Mouse (Mus musculus) stomach, adult 2 months (tissue): ENCODE data around the gene Bcar3. TPM values are rescaled to one million over a fixed set of nuclear protein-coding genes. Genes with fewer than 3 reads are reported as not detected.

Experiments
- polyA plus RNA-seq: library from polyadenylated mRNA; depleted of rRNA; stranded (reverse); fragments of >200 nt; gene quantifications from 2 replicates; pipeline ENCODE4 v1.2.3, GENCODE M21; 2012; rRNA removed

Gene Bcar3
- polyA plus RNA-seq: 14.1 and 21.7 TPM in 2 replicates

DNA sequence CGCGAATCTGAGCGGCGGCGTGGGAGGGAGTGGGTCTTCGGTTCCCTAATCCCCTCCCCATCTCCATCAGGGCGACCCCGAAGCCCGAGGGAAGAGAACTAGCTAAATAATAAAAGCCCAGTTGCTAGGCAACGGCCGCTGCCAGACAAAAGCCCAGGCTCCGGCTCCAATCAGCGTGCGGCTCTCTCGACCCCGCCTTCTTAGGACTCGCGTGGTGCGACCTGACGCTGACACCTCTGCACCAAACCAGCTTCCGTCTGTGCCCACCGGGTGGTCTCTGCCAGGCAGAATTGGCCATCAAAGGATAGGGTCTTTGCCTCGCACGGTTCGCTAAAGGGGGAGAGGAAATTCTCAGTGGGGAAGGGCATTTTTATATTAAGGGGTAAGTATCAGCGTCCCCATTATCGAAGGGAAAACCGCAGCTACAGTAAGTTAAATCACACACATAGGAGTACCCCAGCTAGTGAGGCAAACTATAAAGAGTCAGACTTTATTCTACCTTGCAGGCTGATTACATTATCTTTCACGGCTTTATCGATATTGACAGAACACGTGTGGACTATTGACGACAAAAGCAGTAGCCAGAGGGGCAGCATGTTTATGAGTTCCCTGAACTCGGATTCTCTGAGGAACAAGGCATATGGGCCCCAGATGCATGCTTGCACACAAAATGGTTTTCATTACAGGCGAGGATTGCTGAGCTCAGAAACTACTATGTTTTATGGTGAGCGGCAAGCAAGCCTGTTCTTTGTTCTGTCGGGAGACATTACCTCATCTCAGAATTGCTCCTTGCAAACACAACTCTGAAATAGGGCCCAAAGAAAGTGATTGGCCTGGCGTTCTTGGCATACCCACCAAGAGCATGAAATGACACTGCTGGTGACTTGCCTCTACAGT lies at the start of gene Bcar3:
Gene Bcar3, plus strand, starts transcription at position 183 of the 897 bp plus-strand sequence.

DNA sequence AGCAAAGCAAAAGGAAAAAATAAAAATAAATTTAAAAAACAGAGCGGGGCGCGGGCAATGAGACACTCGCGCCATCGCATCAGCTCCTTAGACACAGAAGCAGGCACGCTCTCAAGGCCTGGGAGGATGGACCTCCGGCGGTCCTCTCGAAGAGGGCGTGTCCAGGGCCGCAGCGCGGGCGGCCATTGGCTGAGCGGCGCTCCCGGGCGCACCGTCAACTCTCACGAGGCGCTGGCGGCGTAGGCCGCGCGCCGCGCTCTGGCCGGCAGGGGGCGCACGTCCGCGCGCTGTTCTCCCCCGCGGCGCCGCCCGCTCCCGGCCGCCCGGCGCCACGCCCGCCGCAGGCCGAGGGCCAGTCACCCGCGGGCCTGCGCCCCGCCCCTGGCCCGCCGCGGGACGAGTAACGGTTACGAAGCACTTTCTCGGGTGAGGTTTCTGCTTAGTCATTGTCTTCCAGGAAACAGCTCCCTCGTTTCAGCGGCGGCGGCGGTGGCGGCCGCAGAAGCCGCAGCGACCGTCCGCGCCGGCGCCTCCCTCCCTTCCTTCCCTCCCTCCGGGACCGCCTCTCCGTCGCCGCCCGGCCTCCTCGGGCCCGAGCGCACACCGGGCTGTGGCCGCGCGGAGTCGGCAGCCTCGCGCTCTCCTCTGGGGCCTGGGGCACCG lies 48.6 kb upstream of the Bcar3 start, which contains the start of gene Gclm:
Gene Gclm, plus strand, starts transcription at position 343 of the 663 bp plus-strand sequence.

DNA sequence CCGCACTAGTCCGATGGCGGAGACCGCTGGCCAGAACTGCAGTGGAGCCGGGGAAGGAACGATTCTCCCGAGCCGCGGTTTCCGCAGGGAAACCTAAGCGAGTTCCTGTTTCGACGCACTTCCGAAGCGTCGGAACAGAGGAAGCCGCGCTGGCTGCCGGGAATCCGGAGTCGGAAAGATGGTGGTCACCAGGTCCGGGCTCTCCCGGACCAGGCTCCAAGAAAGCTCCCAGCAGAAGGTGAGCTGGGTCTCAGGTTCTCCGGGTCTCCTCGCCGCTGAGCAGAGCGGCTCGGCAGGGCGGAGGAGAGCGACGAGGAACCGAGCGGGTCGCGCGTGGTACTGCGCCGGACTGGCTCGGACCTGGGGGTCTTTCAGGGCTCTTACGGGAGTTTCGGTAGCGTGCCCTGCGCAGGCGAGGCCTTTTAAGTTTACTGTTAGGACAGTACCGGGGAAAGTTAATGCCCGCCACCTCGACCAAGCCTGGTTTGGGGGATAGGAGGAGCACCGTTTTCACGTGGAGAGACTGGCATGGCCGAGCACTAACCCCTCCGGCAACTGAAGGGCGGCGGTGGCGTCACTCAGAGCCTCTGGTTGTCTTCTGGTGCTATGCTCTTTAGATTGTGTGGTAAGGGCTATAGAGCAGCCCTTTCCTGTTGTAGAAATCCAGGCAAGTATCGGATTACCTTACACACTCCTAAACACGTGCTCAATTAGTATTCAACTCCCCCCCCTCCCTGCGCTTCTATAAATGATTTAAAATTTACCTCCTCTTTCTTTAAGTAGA lies 19.5 kb upstream of the Bcar3 start, which contains the start of gene Dnttip2:
Gene Dnttip2, plus strand, starts transcription at position 148 of the 784 bp plus-strand sequence.

Other genes starting within 250 kb of the Bcar3 start
- 0.12 and 0.26 TPM in 2 replicates for gene Abca4, start 249.7 kb upstream of the Bcar3 start, polyA plus RNA-seq
- 136 and 326 TPM in 2 replicates for gene Gclm, start 48.6 kb upstream of the Bcar3 start, polyA plus RNA-seq
- gene Dnttip2, start 19.7 kb upstream of the Bcar3 start, polyA plus RNA-seq: 0.61 and 1.1 TPM in 2 replicates